Comparison of ENCODE assay signal across 10 mouse cellular contexts in the genomic region with DNA sequence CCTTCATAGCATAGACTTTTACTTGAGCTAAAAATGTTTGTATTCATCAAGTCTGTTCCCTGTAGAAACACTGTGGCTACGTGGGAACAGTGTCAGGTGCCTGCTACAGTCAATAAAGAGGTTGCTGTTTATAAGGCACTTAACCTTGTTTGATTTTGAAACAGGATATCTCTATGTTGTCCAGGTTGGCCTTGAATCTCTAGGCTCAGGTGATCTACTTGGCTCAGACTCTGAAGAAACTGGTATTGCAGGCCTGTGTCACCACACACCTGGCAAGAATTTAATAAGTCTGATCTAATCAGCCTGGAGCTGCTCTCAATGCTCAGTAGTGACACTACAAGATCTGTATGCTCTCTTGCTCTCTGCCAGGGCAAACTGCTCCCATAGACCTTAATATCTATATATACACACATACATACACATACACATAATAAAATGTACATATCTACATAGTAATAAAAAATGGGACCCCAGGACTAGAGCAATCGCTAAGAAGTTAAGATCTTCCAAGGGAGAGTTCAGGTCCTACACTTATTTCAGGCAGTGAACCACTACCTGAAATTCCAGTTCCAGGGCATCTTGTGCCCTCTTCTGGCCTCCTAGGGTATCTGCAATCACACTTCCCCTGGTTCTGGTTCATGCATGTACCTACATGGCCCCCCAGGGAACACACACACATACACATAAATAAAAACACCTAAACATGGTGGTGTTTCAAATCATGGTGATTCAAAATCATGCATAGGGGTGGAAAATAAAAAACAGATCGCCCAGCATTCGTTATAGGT. TPM values are rescaled to one million over a fixed set of nuclear protein-coding genes. Genes with fewer than 3 reads are reported as not detected.
DNase-seq lines count a peak whose midpoint lies in the region; ATAC-seq lines count a peak whose summit lies in the region.
"Had no signal": no experiment of that assay in that cellular context is flagged by ENCODE, and none has a peak within 500 bp of the region (broad histone marks: within the 10 kb centered on the region; RNA-seq: fewer than 3 reads in every experiment).

No protein-coding gene starts in this region.

- no peak overlapping the region for H3K9ac ChIP-seq in hindbrain, embryonic 16.5 days (ENCODE audit: low read depth, low read length)
- H3K9ac ChIP-seq: embryonic facial prominence, embryonic 12.5 days had no signal

- no peak for ATAC-seq in hindbrain, embryonic 16.5 days

- H3K36me3 ChIP-seq in hindbrain, embryonic 10.5 days: no peaks in the 10 kb centered on the region
- no peaks in the 10 kb centered on the region for H3K36me3 ChIP-seq in hindbrain, embryonic 16.5 days (ENCODE audit: control insufficient read depth, insufficient read depth, low read length)
- H3K36me3 ChIP-seq: embryonic facial prominence, embryonic 12.5 days had no signal

- H3K9me3 ChIP-seq in hindbrain, embryonic 10.5 days: no peaks in the 10 kb centered on the region
- H3K9me3 ChIP-seq in hindbrain, embryonic 16.5 days (ENCODE audit: control insufficient read depth, low read length): no peaks in the 10 kb centered on the region
- H3K9me3 ChIP-seq: embryonic facial prominence, embryonic 12.5 days had no signal

- peak; percentile 27 for DNase-seq in hindbrain, embryonic 10.5 days (ENCODE audit: low spot score)
- DNase-seq in B cell, adult 2 months: peak; percentile 53 to 62
- DNase-seq in MN1 (ENCODE audit: low spot score): peak; percentile 55
- DNase-seq in fat pad, adult 2 months (ENCODE audit: extremely low read depth, low read depth, low spot score): peak; percentile 92
- peak; percentile 6 for DNase-seq in left cerebral cortex, postnatal 4 days
- DNase-seq in retina, postnatal 1 day: peak; percentile 61
- no peak for DNase-seq in gastrocnemius, postnatal 10 days

- no peaks in the 10 kb centered on the region for H3K4me1 ChIP-seq in hindbrain, embryonic 10.5 days (replicated peaks)
- no peaks in the 10 kb centered on the region for H3K4me1 ChIP-seq in hindbrain, embryonic 16.5 days (ENCODE audit: control insufficient read depth, insufficient read depth, low read depth, low read length)
- H3K4me1 ChIP-seq: embryonic facial prominence, embryonic 12.5 days had no signal

- H3K4me2 ChIP-seq in hindbrain, embryonic 16.5 days (ENCODE audit: low read length): no peak overlapping the region
- H3K4me2 ChIP-seq: embryonic facial prominence, embryonic 12.5 days had no signal

- no peak overlapping the region for H3K4me3 ChIP-seq in hindbrain, embryonic 10.5 days
- H3K4me3 ChIP-seq in hindbrain, embryonic 16.5 days (ENCODE audit: low read length): no peak overlapping the region
- H3K4me3 ChIP-seq: embryonic facial prominence, embryonic 12.5 days had no signal

- intact Hi-C loops in left cerebral cortex, postnatal 4 days (cut with DNase I): loop anchor here (5.0 kb wide), 1 partner anchor 45 kb away; the partner anchor contains the start of gene Il27

- no peaks in the 10 kb centered on the region for H3K27me3 ChIP-seq in hindbrain, embryonic 10.5 days (ENCODE audit: insufficient read depth, poor library complexity, severe bottlenecking)
- H3K27me3 ChIP-seq in hindbrain, embryonic 16.5 days (replicated peaks; ENCODE audit: control insufficient read depth, insufficient read depth, low read length): no peaks in the 10 kb centered on the region
- H3K27me3 ChIP-seq: embryonic facial prominence, embryonic 12.5 days had no signal

- no peak overlapping the region for H3K27ac ChIP-seq in hindbrain, embryonic 10.5 days
- H3K27ac ChIP-seq in hindbrain, embryonic 16.5 days (ENCODE audit: low read depth, low read length): no peak overlapping the region
- H3K27ac ChIP-seq: embryonic facial prominence, embryonic 12.5 days; macrophage had no signal

- 18% methylated on average over 4 of the region's 4 CpGs for WGBS in hindbrain, embryonic 10.5 days
- 20% methylated on average over 4 of the region's 4 CpGs for WGBS in hindbrain, embryonic 16.5 days

RNA-seq across cellular contexts. Expression of gene Nupr1, which starts 6.3 kb away (rescaled TPM):
- polyA plus RNA-seq in hindbrain, embryonic 10.5 days (2016; fragmentation: Nextera tagmentation; extraction: Ambion mirVana): 1.4 and 2.7 TPM in 2 replicates
- 14.8 and 15.6 TPM in 2 replicates for polyA plus RNA-seq in hindbrain, embryonic 16.5 days (2015; fragmentation: Nextera tagmentation; extraction: Ambion mirVana)
- total RNA-seq in left cerebral cortex, postnatal 4 days (2021): 1 to 10 TPM; 6.6 to 7.0 TPM
- 10 to 100 TPM; 19.0 to 25.3 TPM for total RNA-seq in gastrocnemius, postnatal 10 days (2021)

RNA-seq across cellular contexts. Expression of gene Sgf29, which starts 12.2 kb away (rescaled TPM):
- 57.6 and 62.7 TPM in 2 replicates for polyA plus RNA-seq in hindbrain, embryonic 10.5 days (2016; fragmentation: Nextera tagmentation; extraction: Ambion mirVana)
- 54.9 and 56.5 TPM in 2 replicates for polyA plus RNA-seq in hindbrain, embryonic 16.5 days (2015; fragmentation: Nextera tagmentation; extraction: Ambion mirVana)
- total RNA-seq in left cerebral cortex, postnatal 4 days (2021): 10 to 100 TPM; 49.9 to 53.0 TPM
- 10 to 100 TPM; 21.9 to 22.9 TPM for total RNA-seq in gastrocnemius, postnatal 10 days (2021)

RNA-seq across cellular contexts. Expression of gene Sult1a1, which starts 39.3 kb away (rescaled TPM):
- polyA plus RNA-seq in hindbrain, embryonic 10.5 days (2016; fragmentation: Nextera tagmentation; extraction: Ambion mirVana): 0.19 and 0.30 TPM in 2 replicates
- polyA plus RNA-seq in hindbrain, embryonic 16.5 days (2015; fragmentation: Nextera tagmentation; extraction: Ambion mirVana): 11.9 and 12.0 TPM in 2 replicates
- 1 to 10 TPM; 2.9 to 3.1 TPM for total RNA-seq in left cerebral cortex, postnatal 4 days (2021)
- total RNA-seq in gastrocnemius, postnatal 10 days (2021): 10 to 100 TPM; 13.8 to 24.7 TPM

RNA-seq across cellular contexts. Expression of gene Il27, which starts 42.2 kb away (rescaled TPM):
- polyA plus RNA-seq in hindbrain, embryonic 10.5 days (2016; fragmentation: Nextera tagmentation; extraction: Ambion mirVana): not detected in 2 replicates
- polyA plus RNA-seq in hindbrain, embryonic 16.5 days (2015; fragmentation: Nextera tagmentation; extraction: Ambion mirVana): not detected in 2 replicates
- not detected for total RNA-seq in left cerebral cortex, postnatal 4 days (2021)
- not detected for total RNA-seq in gastrocnemius, postnatal 10 days (2021)
- polyA plus RNA-seq: embryonic facial prominence, embryonic 12.5 days had no signal

RNA-seq across cellular contexts. Expression of gene Cln3, which starts 51.3 kb away (rescaled TPM):
- 27.3 and 29.9 TPM in 2 replicates for polyA plus RNA-seq in hindbrain, embryonic 10.5 days (2016; fragmentation: Nextera tagmentation; extraction: Ambion mirVana)
- 37.1 and 38.9 TPM in 2 replicates for polyA plus RNA-seq in hindbrain, embryonic 16.5 days (2015; fragmentation: Nextera tagmentation; extraction: Ambion mirVana)
- total RNA-seq in left cerebral cortex, postnatal 4 days (2021): 10 to 100 TPM; 26.5 to 32.0 TPM
- 10 to 100 TPM in 1 of 2 experiments, 1 to 10 TPM in 1; 6.3 to 14.3 TPM for total RNA-seq in gastrocnemius, postnatal 10 days (2021)
